ENCODE assay signal across 8 mouse cellular contexts in genomic region chr15:83593702-83594512, GRCm38 (mm10). TPM values are rescaled to one million over a fixed set of nuclear protein-coding genes. Genes with fewer than 3 reads are reported as not detected.
A peak's percentile ranks its signal among the peaks of the same experiment; 100 is the strongest.
DNase-seq lines count a peak whose midpoint lies in the region; ATAC-seq and TF ChIP-seq lines count a peak whose summit lies in the region.

No protein-coding gene starts in this region.

- H3K4me2 ChIP-seq in heart, embryonic 13.5 days: peak overlapping the region; percentile 83
- H3K4me2 ChIP-seq in liver, embryonic 11.5 days: peak overlapping the region; percentile 93

- TF ChIP-seq POLR2A in MEL (IDR thresholded peaks at IDR 0.05; ENCODE audit: control insufficient read depth in 1 of 2, insufficient read depth in 1 of 2, low read depth in 1 of 2, low read length in 2 of 2, poor library complexity in 1 of 2): peak in 1 of 2 experiments; percentile 11; a peak in 2 of 4 replicates

- ATAC-seq in heart, embryonic 13.5 days (ENCODE audit: extremely low read depth, insufficient number of reproducible peaks, low FRiP score, low TSS enrichment): no peak
- peak; percentile 63 for ATAC-seq in erythroid progenitor cell, adult 5-6 weeks (replicated peaks; ENCODE audit: low FRiP score, poor library complexity, severe bottlenecking)
- ATAC-seq in liver, embryonic 11.5 days (replicated peaks; ENCODE audit: low FRiP score): peak; percentile 79

- TF ChIP-seq EP300 in MEL (IDR thresholded peaks at IDR 0.05; ENCODE audit: low read depth in 1 of 2, low read length in 2 of 2): peak in 1 of 2 experiments; percentile 40; a peak in 1 of 4 replicates

- no peak for TF ChIP-seq RAD21 in MEL (IDR thresholded peaks at IDR 0.05; ENCODE audit: low read depth, low read length)

- intact Hi-C loops in heart, postnatal 25 days (cut with DNase I): no loop called here

- H3K9me3 ChIP-seq in heart, embryonic 13.5 days: no peaks in the 10 kb centered on the region
- H3K9me3 ChIP-seq in MEL (replicated peaks; ENCODE audit: insufficient read depth, low read length): no peaks in the 10 kb centered on the region
- no peaks in the 10 kb centered on the region for H3K9me3 ChIP-seq in liver, embryonic 11.5 days (ENCODE audit: control insufficient read depth, low read length)

- H3K79me2 ChIP-seq in MEL (ENCODE audit: control insufficient read depth, insufficient read depth, low read length, poor library complexity): peaks cover 43% of the 10 kb centered on the region

- peak overlapping the region; percentile 58 for H3K27ac ChIP-seq in heart, embryonic 13.5 days (replicated peaks)
- peak overlapping the region; percentile 95 for H3K27ac ChIP-seq in MEL (ENCODE audit: control insufficient read depth, low read depth, low read length)
- H3K27ac ChIP-seq in liver, embryonic 11.5 days (ENCODE audit: low read depth, low read length): peak overlapping the region; percentile 93

- no peak for TF ChIP-seq CTCF in MEL (IDR thresholded peaks at IDR 0.05 in 2 of 3, conservative IDR thresholded peaks at IDR 0.05 in 1 of 3; ENCODE audit: control insufficient read depth in 1 of 3, insufficient read depth in 1 of 3, low read depth in 2 of 3, low read length in 3 of 3, poor library complexity in 1 of 3, severe bottlenecking in 1 of 3)

- no peak for DNase-seq in heart, postnatal 25 days (ENCODE audit: low spot score)
- DNase-seq in MEL (ENCODE audit: low read depth, low spot score): peak; percentile 86
- peak; percentile 70 for DNase-seq in liver, embryonic 11.5 days (ENCODE audit: low spot score)
- peak; percentile 60 to 72 for DNase-seq in spleen, postnatal 4 days (ENCODE audit: low spot score in 2 of 2)
- DNase-seq in ovary, postnatal 10 days (ENCODE audit: low spot score): no peak
- DNase-seq in urinary bladder, adult 18-20 months (ENCODE audit: low spot score in 2 of 2): no peak

- 11% methylated on average over 19 of the region's 19 CpGs for WGBS in heart, embryonic 13.5 days
- WGBS in liver, embryonic 11.5 days: 9% methylated on average over 19 of the region's 19 CpGs

- H3K27me3 ChIP-seq in heart, embryonic 13.5 days (replicated peaks): no peaks in the 10 kb centered on the region
- H3K27me3 ChIP-seq in MEL (ENCODE audit: control insufficient read depth in 1 of 2, insufficient read depth in 2 of 2, low read length in 2 of 2): no peaks in the 10 kb centered on the region
- no peaks in the 10 kb centered on the region for H3K27me3 ChIP-seq in liver, embryonic 11.5 days (replicated peaks; ENCODE audit: control insufficient read depth, insufficient read depth, low read length)

- H3K36me3 ChIP-seq in heart, embryonic 13.5 days: peaks cover 4% of the 10 kb centered on the region; the same call in 1 of the 2 replicates
- peaks cover 1 to 20% of the 10 kb centered on the region in 2 experiments; a peak in 3 of 4 replicates for H3K36me3 ChIP-seq in MEL (ENCODE audit: control insufficient read depth in 1 of 2, insufficient read depth in 2 of 2, low read length in 2 of 2)
- H3K36me3 ChIP-seq in liver, embryonic 11.5 days (ENCODE audit: control insufficient read depth, insufficient read depth, low read length): peaks cover 9% of the 10 kb centered on the region; the same call in 1 of the 2 replicates

- H3K9ac ChIP-seq in heart, embryonic 13.5 days: peak overlapping the region; percentile 87
- peak overlapping the region; percentile 86 for H3K9ac ChIP-seq in MEL (ENCODE audit: control insufficient read depth, low read depth, low read length, poor library complexity, severe bottlenecking)
- H3K9ac ChIP-seq in liver, embryonic 11.5 days (ENCODE audit: low read depth, low read length): peak overlapping the region; percentile 92

- H3K4me1 ChIP-seq in heart, embryonic 13.5 days: peaks cover 42% of the 10 kb centered on the region
- H3K4me1 ChIP-seq in MEL (ENCODE audit: control insufficient read depth in 1 of 2, insufficient read depth in 2 of 2, low read length in 2 of 2): peaks cover 17 to 23% of the 10 kb centered on the region in 2 experiments
- H3K4me1 ChIP-seq in liver, embryonic 11.5 days (replicated peaks; ENCODE audit: control insufficient read depth, insufficient read depth, low read length): peaks cover 40% of the 10 kb centered on the region

- H3K4me3 ChIP-seq in heart, embryonic 13.5 days: peak overlapping the region; percentile 80
- peak overlapping the region; percentile 59 to 80 for H3K4me3 ChIP-seq in MEL (ENCODE audit: control insufficient read depth in 1 of 2, insufficient read depth in 1 of 2, low read depth in 2 of 2, low read length in 2 of 2)
- peak overlapping the region; percentile 90 for H3K4me3 ChIP-seq in liver, embryonic 11.5 days (ENCODE audit: low read depth, low read length)

TF ChIP-seq in MEL, 35 proteins besides CTCF, POLR2A, EP300 and RAD21 (continues in another document):
- TF ChIP-seq KAT2A (conservative IDR thresholded peaks at IDR 0.05; ENCODE audit: low read depth, low read length) (no peak), MAX (IDR thresholded peaks at IDR 0.05; ENCODE audit: low read length) (peak; percentile 82), RCOR1 (IDR thresholded peaks at IDR 0.05; ENCODE audit: low read depth, low read length) (no peak), MAFK (IDR thresholded peaks at IDR 0.05; ENCODE audit: borderline replicate concordance, low read depth, low read length) (no peak), BHLHE40 (IDR thresholded peaks at IDR 0.05; ENCODE audit: borderline replicate concordance, low read depth, low read length) (peak; percentile 21; the same call in 1 of the 2 replicates), SMC3 (IDR thresholded peaks at IDR 0.05; ENCODE audit: low read depth, low read length) (no peak), TCF12 (IDR thresholded peaks at IDR 0.05; ENCODE audit: low read depth, low read length) (0 out of 2 replicates have a peak, but pooled peaks have one; percentile 3), MAZ (IDR thresholded peaks at IDR 0.05; ENCODE audit: low read depth, low read length) (no peak), ZMIZ1 (IDR thresholded peaks at IDR 0.05; ENCODE audit: low read depth, low read length) (peak; percentile 36; the same call in 1 of the 2 replicates), SIN3A (IDR thresholded peaks at IDR 0.05; ENCODE audit: low read length) (peak; percentile 53; the same call in 1 of the 2 replicates), ZKSCAN1 (IDR thresholded peaks at IDR 0.05; ENCODE audit: low read depth, low read length) (no peak), CHD1 (IDR thresholded peaks at IDR 0.05; ENCODE audit: low read depth, low read length) (0 out of 2 replicates have a peak, but pooled peaks have one; percentile 42), USF1 (IDR thresholded peaks at IDR 0.05; ENCODE audit: low read depth, low read length) (peak; percentile 83), POLR2AphosphoS2 (IDR thresholded peaks at IDR 0.05; ENCODE audit: low read length) (no peak), ZNF384 (IDR thresholded peaks at IDR 0.05; ENCODE audit: low read depth, low read length) (no peak), MYC (IDR thresholded peaks at IDR 0.05; ENCODE audit: low read depth, low read length) (peak; percentile 44; the same call in 1 of the 2 replicates), ZC3H11A (IDR thresholded peaks at IDR 0.05; ENCODE audit: low read depth, low read length) (no peak), TBP (IDR thresholded peaks at IDR 0.05; ENCODE audit: low read depth, low read length) (peak; percentile 61; the same call in 1 of the 2 replicates), UBTF (IDR thresholded peaks at IDR 0.05; ENCODE audit: borderline replicate concordance, insufficient read depth, low read depth, low read length) (0 out of 2 replicates have a peak, but pooled peaks have one; percentile 39), GABPA (IDR thresholded peaks at IDR 0.05; ENCODE audit: low read depth, low read length) (no peak), ETS1 (IDR thresholded peaks at IDR 0.05; ENCODE audit: low read depth, low read length) (0 out of 2 replicates have a peak, but pooled peaks have one; percentile 38), TAL1 (IDR thresholded peaks at IDR 0.05; ENCODE audit: low read length) (no peak), GATA1 (IDR thresholded peaks at IDR 0.05; ENCODE audit: low read depth, low read length) (no peak), MXI1 (IDR thresholded peaks at IDR 0.05; ENCODE audit: low read depth, low read length) (peak; percentile 82)

RNA-seq across cellular contexts. Expression of gene Ttll12, which starts 1.1 kb away (rescaled TPM):
- polyA plus RNA-seq in heart, embryonic 13.5 days (2015; fragmentation: Nextera tagmentation; extraction: Ambion mirVana): 21.9 and 22.0 TPM in 2 replicates
- 1 to 10 TPM; 5.5 to 6.1 TPM for total RNA-seq in heart, postnatal 25 days (2021)
- 41.9 and 43.9 TPM in 2 replicates for total RNA-seq in MEL (2012; rRNA removed)
- polyA plus RNA-seq in MEL (2012; ENCODE audit: insufficient read depth in 1 of 2, insufficient read length in 2 of 2, low read depth in 1 of 2, low replicate concordance in 2 of 2, missing spikeins in 1 of 2): 10 to 100 TPM in 1 of 2 experiments, not detected in 1; 76.5 TPM
- 48.6 and 55.5 TPM in 2 replicates for total RNA-seq in erythroid progenitor cell, adult 5-6 weeks (2015; ENCODE audit: low replicate concordance)
- 42.6 and 47.1 TPM in 2 replicates for total RNA-seq in erythroid progenitor cell, adult 5-6 weeks (2017; ENCODE audit: low replicate concordance)
- polyA plus RNA-seq in liver, embryonic 11.5 days (2014; fragmentation: Nextera tagmentation; extraction: Ambion mirVana): 81.4 and 87.1 TPM in 2 replicates

RNA-seq across cellular contexts. Expression of gene Mcat, which starts 30.3 kb away (rescaled TPM):
- polyA plus RNA-seq in heart, embryonic 13.5 days (2015; fragmentation: Nextera tagmentation; extraction: Ambion mirVana): 29.6 and 32.6 TPM in 2 replicates
- total RNA-seq in heart, postnatal 25 days (2021): 10 to 100 TPM; 36.6 to 39.6 TPM
- total RNA-seq in MEL (2012; rRNA removed): 32.6 and 35.9 TPM in 2 replicates
- 10 to 100 TPM in 1 of 2 experiments, not detected in 1; 28.8 TPM for polyA plus RNA-seq in MEL (2012; ENCODE audit: insufficient read depth in 1 of 2, insufficient read length in 2 of 2, low read depth in 1 of 2, low replicate concordance in 2 of 2, missing spikeins in 1 of 2)
- total RNA-seq in erythroid progenitor cell, adult 5-6 weeks (2015; ENCODE audit: low replicate concordance): 3.4 and 7.9 TPM in 2 replicates
- 2.8 and 13.2 TPM in 2 replicates for total RNA-seq in erythroid progenitor cell, adult 5-6 weeks (2017; ENCODE audit: low replicate concordance)
- polyA plus RNA-seq in liver, embryonic 11.5 days (2014; fragmentation: Nextera tagmentation; extraction: Ambion mirVana): 38.6 and 39.3 TPM in 2 replicates

RNA-seq across cellular contexts. Expression of gene Tspo, which starts 30.5 kb away (rescaled TPM):
- polyA plus RNA-seq in heart, embryonic 13.5 days (2015; fragmentation: Nextera tagmentation; extraction: Ambion mirVana): 139 and 150 TPM in 2 replicates
- 10 to 100 TPM; 61.7 to 65.1 TPM for total RNA-seq in heart, postnatal 25 days (2021)
- 61.3 and 80.0 TPM in 2 replicates for total RNA-seq in MEL (2012; rRNA removed)
- polyA plus RNA-seq in MEL (2012; ENCODE audit: insufficient read depth in 1 of 2, insufficient read length in 2 of 2, low read depth in 1 of 2, low replicate concordance in 2 of 2, missing spikeins in 1 of 2): 10 to 100 TPM in 1 of 2 experiments, not detected in 1; 66.5 TPM
- 133 TPM in 2 replicates for total RNA-seq in erythroid progenitor cell, adult 5-6 weeks (2015; ENCODE audit: low replicate concordance)
- 92.7 and 104 TPM in 2 replicates for total RNA-seq in erythroid progenitor cell, adult 5-6 weeks (2017; ENCODE audit: low replicate concordance)
- 144 and 150 TPM in 2 replicates for polyA plus RNA-seq in liver, embryonic 11.5 days (2014; fragmentation: Nextera tagmentation; extraction: Ambion mirVana)

Comparison
In these comparisons a context has a peak if more than half of its experiments do, and no peak if none do; other contexts are left out.
1. DNase-seq: peak in MEL (single experiment), liver, embryonic 11.5 days (single experiment) and spleen, postnatal 4 days (2 of 2); none in heart, postnatal 25 days (single experiment), ovary, postnatal 10 days (single experiment) and urinary bladder, adult 18-20 months (0 of 2).
2. Peak in every context shown above with its lines, with median percentiles within 50 percentile points of each other: H3K27ac ChIP-seq, H3K4me3 ChIP-seq and H3K9ac ChIP-seq.